Mouse (Mus musculus) monocyte, adult 5-6 weeks (primary cell): Measurements from ENCODE around the gene Cpne9. TPM values are rescaled to one million over a fixed set of nuclear protein-coding genes. Genes with fewer than 3 reads are reported as not detected.
A peak's percentile ranks its signal among the peaks of the same experiment; 100 is the strongest.

Source experiments
- ATAC-seq: fragments of 153-309, 156-312 bp; replicated peaks from 2 replicates; pipeline ENCODE4 v1.8.0; 2017; ENCODE audit warnings: mild to moderate bottlenecking; ENCODE audit not compliant: low TSS enrichment, insufficient number of reproducible peaks, severe bottlenecking, poor library complexity, low FRiP score
- total RNA-seq: library from RNA; stranded (forward); fragments of 200-1000, 200-491, 200-594 nt; gene quantifications from 3 replicates; pipeline ENCODE4 v1.2.3, GENCODE M21; 2017

Cpne9 gene
- total RNA-seq: 0.19 to 0.75 TPM in 2 of 3 replicates, not detected in the other

DNA sequence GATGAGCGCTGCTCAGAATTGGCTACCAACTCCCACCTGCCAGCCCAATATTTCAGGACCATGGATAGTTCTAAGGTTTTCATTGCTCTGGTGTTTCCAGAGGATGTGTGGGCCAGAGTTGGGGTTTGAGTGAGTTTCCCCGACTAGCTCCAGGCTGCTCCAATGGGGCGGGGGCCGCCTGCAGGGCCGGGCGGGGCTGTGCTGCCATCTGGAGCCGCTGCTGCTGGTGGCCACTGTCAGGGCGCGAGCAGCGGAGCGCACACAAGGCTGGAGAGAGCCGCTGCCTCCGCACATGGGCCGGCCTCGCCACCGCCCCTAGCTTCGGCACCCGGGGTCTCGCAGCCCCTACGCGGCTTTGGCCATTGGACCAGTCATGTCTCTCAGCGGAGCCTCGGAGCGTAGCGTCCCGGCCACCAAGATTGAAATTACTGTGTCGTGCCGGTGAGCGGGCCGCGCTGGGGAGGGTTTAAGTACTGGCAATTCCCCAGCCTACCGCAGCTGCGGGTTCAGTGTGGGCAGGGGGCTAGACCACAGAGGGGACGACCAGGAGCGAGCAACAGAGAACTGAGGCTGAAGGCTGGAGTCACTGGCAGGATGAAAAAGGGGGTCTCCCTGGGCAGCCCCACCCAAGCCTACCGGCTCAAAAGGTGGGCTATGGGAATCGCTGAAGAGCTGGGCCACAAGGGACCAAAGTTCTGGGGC lies at the start of gene Cpne9:
TSS of gene Cpne9 (plus strand) at position 207 of the 702 bp plus-strand sequence.
- ATAC-seq: no peak

DNA sequence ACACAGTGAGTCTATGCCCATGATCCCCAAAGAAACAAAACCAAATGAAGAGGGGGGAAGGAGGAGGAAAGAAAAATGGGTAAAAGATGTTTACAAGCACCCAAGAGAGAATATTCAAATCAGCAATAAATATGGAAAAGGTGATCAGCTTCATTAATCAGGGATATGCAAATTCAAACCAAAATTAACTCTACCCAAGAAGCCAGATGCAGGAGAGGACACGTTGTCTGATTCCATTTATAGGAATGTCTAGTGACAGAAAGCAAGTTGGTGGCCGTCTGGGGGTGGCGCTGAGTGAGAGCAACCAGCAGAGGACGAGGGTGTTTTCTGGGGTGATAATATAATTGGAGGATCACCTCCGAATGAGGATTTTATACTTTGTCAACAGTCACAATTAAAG lies 47.0 kb upstream of the Cpne9 start:
- ATAC-seq: no peak

DNA sequence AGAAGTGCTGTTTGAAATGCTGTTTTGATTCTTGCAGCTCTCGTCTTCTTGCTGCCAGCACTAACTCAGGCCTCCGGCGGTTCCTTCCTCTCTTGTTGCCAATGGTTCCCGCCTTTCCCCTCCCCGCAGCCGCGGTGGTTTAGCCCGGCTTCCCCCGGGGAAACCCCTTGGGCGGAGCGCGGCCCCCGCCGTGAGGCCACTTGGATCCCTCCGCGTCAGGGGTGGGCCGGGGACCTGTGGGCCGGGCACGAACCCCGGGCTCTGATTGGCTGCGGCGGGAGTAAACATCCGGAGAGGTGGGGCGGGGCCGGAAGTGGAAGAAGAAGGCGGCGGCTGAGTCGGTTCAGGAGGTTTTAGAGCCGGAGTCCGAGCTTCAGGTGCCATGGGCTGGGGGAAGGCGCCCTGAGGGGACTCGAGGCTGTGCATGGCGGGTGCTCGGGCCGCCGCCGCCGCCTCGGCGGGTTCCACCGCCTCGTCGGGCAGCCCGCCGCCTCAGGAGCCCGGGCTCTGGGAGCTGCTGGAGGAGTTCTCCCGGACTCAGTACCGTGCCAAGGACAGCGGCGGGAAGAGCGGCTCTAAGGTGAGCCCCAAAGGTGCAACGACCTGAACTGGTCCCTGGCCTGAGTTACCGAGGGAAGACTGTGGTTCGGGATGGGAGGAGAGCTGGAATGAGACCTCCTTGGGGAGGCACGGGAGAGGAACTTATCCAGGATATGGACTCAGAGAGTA lies 44.4 kb upstream of the Cpne9 start, which contains the start of gene Mtmr14:
TSS of gene Mtmr14 (plus strand) at position 302 of the 729 bp plus-strand sequence.
- ATAC-seq: peak; percentile 94

DNA sequence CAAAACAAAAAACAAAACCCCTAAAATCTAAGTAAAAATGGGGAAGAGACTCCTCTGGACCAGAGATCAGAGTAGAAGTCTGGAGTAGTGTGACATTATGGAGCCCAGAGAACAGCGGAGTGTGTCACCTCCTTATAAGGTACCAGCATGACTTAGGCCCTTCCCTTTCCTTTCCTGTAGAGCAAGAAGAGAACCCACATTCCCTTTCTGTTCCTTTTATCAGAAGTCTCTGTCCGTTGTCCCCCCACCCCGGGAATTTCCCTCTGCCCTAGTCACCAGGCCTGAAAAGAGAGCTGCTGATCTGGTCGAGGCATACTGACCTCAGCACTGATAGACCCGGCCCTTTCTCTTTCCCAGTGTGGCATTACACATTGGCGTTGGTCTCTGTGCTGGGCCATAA lies 43.7 kb upstream of the Cpne9 start:
- peak; percentile 42 for ATAC-seq

DNA sequence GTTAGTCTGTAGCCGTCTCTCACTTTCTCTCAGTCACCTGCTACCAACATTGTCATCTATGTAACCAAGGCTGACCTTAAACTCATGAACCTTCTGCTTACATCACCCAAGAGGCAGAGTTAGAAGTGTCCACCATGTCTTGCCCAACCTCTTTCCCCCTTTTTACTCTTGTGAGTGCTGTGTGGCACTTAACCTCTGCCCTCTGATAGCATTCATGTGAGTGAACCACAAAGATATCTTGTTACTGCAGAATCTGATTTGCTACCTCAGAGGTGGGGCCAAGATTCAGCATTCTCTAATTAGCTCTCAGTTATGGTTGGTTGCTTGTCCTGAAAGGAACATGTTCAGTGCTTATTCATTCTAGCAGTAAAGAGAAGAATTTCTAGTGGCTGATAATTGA lies 39.4 kb upstream of the Cpne9 start:
- no peak for ATAC-seq

DNA sequence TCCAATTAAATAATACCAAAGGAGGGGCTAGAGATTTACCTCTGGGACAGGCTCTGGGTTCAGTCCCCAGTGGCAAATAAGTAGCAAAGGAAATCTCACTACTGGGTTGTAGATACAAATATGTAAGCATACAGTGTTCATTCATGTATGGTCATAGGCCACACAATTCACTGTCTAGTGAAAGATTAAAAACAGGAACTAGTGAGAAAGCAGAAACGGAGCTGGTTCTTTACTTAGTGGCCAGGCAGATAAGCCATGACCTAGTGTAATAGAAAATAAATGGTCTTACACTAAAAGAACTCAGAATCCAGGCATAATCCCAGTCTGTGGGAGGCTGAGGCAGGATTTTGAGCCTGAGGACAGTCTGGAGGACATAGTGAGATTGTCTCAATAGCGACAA lies 36.5 kb upstream of the Cpne9 start:
- peak; percentile 49; the same call in 1 of the 2 replicates for ATAC-seq

DNA sequence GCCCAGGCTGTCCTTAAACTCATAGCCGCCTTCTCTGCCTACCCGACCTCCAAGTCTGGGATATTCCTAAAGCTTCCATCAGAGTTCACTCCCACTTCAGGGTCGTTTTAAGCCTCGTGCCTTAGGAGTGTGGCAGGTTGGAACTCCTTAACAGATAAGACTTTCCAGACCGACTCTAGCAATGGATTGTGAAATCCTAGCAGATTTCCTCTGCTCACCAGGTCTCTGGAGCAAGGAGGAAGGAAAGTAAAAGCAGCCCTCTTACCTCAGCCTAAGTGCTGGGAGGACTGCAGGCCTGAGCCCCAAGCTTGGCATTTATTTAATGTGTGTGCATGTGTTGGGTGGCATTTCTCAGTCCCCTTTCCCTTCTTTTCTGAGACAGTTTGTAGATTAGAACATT lies 31.3 kb upstream of the Cpne9 start:
- ATAC-seq: no peak

DNA sequence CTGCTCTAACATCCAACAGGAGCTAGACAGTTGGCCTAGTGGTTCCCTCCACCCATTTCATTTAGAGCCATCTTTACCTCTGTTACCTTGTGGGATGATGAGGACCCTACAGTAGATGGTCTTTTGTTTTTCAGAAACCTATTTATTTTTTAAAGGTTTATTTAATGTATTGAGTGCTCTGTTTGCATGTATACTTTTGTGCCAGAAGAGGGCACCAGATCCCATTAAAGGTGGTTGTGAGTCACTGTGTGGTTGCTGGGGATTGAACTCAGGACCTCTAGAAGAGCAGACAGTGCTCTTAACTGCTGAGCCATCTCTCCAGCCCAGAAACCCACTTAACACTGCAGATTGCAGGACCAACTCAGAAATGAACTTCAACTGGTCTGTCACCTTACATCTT lies 30.2 kb upstream of the Cpne9 start:
- no peak for ATAC-seq

DNA sequence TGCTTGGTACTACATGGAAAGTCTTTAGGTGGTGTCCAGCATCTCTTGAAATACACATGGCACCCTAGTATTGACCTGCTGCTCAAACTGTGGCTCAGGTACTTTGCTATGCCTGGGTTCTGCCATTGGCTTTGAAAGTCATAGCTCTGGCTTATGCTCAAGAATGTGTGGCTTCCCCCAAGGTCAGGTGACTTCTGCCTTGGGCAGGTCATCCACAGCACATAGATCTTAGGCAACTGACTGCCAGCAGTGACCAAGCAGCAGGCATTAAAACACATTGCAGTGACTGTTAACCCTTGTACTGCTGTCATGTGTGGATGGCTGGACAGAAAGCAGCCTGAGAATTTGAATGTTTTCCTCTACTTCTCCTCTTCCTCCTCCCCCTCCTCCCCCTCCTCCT lies 27.2 kb upstream of the Cpne9 start:
- ATAC-seq: no peak

DNA sequence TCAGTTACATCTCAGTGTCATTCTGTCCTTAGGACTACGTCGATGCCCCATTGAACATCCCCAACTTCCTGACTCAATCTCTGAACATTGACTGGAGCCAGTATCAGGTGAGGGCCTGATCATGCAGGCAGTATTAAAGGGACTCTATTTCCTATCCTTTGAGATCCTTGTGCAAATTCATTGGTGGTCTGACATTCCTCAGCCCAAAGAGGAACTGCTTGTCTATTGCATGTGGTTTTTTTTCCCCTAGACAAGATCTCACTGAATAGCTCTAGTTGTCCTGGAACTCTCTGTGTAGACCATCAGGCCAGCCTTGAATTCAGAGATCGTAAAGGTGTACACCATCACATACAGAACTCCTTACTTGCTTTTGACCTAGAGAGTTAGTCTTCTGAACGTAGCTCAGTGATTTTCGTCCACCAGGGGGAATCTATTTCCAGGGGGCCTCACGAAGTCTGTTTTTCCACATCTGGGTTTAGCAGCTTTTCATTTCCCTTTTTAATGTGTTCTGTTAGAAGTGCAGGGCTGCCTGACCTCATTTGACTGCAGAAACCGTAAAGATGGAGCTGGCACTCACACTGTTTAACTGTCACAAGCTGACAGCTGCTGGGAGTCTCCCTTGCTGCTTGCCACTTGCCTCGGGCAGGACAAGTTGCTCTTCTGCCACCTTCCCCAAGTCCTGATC lies 20.8 kb upstream of the Cpne9 start:
- no peak for ATAC-seq

DNA sequence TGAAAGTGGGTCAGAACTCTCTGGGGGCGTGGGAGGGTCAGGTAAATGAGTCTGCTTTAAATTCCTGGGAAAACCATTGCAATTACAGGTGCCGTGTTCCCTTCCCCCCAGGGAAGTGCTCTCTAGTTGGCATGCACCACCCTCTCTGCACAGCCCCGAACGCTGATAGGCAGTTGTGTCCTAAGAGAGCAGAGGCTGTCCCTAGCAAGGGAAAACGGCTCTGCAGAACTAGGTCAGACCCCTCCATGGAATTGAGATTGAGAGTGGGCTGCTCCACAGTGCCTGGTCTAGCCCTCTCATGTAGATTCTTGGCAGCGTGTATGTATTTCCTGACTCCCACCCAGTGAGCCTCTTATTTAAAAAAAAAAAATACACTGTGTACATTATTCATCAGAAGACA lies 18.6 kb upstream of the Cpne9 start:
- no peak for ATAC-seq

DNA sequence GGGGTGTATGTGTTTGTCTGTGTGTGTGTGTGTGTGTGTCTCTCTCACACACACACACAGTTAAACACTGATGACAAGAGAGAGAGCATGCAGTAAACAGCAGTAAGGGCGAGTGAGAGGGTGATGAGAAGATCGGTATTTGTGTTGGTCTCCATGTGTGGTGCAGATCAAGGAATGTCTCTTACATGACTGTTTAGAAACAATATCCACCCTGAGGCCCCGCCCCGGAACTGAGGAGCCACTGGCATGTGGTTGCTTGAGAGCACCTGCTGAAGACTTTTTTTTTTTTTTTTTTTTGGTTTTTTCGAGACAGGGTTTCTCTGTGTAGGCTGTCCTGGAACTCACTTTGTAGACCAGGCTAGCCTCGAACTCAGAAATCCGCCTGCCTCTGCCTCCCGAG lies 17.7 kb upstream of the Cpne9 start:
- ATAC-seq: no peak

DNA sequence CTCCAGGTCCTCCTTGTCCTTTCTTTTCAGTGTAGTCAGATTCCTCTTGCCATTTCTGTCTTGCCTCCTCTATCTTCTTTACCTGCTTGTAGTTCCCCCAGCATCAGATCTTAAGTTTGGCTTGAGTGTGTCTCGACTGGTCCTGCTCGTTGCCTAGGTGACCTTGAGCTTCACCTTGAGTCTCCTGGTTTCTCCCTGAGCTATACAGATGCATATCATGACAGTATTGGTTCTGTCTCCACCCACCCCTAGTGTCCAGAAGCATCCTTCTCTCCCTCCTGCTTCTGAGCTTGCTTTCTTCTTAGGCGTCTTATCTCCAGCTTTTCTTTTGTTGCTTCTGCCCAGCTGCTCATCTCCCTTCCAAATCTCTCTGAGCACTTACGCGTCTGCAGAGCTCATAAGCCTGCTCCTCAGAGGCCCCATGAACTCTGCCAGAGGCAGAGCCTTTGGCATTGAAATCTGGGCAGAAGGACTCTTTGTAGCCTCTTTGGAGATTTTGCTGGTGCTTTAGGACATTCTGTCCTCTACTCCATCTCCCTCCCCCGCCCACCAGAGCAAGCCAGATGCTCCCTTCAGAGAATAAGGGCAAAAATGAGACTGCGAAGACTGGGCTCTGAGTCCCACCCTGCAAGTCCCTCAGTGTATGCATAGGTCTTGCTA lies 15.0 kb upstream of the Cpne9 start:
- ATAC-seq: no peak

DNA sequence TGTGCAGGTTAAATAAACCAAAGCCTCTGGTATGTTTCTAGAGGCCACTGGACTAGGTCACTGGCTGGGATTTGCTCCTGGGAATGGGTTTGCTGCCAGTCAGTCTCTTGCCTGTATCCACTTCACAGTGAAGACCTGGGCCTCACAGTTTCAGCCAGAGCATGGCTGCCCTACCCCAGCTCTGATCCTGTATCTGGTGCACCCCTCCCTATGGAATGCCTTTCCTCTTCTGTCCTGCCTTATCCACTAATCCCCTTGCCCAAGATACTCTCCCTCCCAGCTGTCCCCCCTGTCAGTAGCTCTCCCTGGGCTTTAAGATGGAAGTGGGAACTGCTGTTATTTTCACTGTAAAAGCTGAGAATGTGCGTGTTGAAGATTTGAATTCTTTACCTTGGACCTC lies 14.1 kb upstream of the Cpne9 start:
- ATAC-seq: no peak

DNA sequence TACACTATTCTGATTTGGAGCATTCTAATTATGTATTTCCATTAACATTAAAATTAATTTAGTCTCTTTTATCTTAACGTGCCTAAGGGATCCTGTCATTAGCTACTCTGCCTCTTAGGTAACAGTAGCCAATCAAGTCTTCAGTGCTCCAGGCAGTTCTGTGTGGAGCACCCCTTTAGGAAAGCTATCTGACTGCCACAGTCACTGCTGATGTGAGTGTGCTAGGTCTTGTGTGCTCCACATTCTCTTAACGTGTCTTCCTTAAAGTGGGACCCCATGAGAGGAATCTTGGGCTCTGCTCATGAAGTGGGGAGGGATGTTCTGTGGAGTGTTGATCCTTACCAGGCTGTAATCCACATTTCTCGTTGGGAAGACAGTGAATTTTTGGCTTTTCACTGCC lies 9.7 kb upstream of the Cpne9 start:
- ATAC-seq: no peak

DNA sequence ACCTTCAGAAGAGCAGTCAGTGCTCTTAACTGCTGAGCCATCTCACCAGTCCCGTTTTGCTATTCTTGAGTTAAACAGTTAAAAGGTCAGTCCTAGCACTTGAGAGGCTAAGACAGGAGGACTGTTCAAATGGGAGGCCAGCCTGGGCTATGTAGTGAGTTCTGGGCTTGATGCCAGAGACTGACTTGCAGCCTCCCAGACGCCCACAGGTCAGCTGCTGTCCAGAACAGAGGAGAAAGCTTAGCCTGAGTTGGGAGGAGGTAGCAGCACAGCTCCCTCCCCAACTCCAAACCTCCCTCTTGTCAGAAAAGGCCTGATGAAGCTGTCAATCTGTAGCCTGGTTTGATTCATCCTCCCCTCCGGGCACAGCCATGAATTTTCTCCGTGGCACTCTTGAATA lies 5.3 kb upstream of the Cpne9 start:
- no peak for ATAC-seq

DNA sequence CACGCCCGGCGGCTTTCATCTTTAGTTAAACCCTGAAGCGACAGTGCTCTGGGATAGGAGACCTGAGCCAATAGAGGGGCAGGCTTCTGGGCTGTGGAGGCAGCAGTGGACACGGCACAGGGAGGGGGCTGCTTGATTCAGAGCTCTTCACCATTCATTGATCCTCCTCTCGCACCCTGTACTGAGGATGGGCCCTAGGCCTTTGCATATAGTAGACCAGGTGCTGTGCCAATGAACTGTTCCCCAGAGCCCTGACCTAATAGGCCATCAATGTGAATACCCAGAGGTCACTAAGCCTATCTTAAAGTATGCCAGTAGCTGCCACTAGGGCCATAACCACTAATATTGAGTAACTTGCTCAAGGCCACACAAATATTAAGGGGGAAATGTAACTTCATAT lies 431 bp upstream of the Cpne9 start:
- no peak for ATAC-seq

DNA sequence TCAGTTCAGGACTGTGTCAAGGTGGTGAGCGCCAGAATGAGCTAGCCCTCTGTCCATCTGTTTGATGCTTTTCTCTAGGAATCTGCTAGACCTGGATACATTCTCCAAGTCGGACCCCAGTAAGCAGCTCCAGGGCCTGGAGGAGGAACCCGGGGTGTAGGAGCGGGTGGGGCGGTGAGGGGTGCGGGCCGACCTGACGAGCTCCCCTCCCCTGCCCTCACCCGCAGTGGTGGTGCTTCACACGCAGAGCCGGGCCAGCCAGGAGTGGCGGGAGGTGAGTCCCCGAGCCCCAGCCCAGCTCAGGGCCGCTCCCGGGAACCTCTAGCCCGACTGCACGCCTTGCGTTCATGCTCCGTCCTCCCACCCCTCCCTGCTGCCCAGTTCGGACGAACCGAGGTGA lies 862 bp downstream of the Cpne9 start:
- ATAC-seq: no peak

DNA sequence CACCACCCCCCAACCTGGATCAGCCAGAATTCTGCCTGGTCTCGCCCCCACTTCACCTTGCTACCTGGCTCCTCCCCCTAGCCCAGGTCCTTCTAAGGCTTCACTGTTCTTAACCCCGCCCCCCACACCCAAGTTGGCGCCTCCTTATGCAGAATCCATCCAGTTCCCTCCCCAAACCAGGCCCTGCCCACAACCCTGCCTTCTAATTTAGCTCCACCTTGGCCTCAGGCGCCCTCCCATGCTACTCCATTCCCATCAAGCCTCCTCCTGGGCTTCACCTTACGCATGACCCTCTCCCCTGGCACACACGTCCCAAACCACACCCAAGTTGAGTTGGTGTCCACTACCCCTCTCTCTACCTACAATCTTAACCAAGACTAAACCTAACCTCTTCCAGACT lies 1.4 kb downstream of the Cpne9 start:
- no peak for ATAC-seq
